Mouse (Mus musculus): ENCODE data around the gene Negr1.
A peak's percentile ranks its signal among the peaks of the same experiment; 100 is the strongest.

The Negr1 gene

GRCm38 (mm10) chr3:156561524-156562423 lies at the start of gene Negr1:
Gene Negr1 (plus strand): TSS chr3:156561794.
- peak; percentile 19 for DNase-seq

GRCm38 (mm10) chr3:156526461-156526933 lies 35.1 kb upstream of the Negr1 start:
- DNase-seq = no peak

- DNase-seq = no peak
Measured at GRCm38 (mm10) chr3:156527231-156527995, 34.2 kb upstream of the Negr1 start.

GRCm38 (mm10) chr3:156559441-156559825 lies 2.2 kb upstream of the Negr1 start:
- no peak for DNase-seq

GRCm38 (mm10) chr3:156559826-156560471 lies 1.6 kb upstream of the Negr1 start:
- no peak for DNase-seq

GRCm38 (mm10) chr3:156560766-156561165 lies 828 bp upstream of the Negr1 start:
- peak; percentile 47 for DNase-seq

GRCm38 (mm10) chr3:156562424-156562785 lies 811 bp downstream of the Negr1 start:
- DNase-seq = no peak

GRCm38 (mm10) chr3:156562796-156563195 lies 1.2 kb downstream of the Negr1 start:
- no peak for DNase-seq

- no peak for DNase-seq
Measured at GRCm38 (mm10) chr3:156563353-156563752, 1.8 kb downstream of the Negr1 start.

- DNase-seq = no peak
Measured at GRCm38 (mm10) chr3:156573465-156573864, 11.9 kb downstream of the Negr1 start.

- no peak for DNase-seq
Measured at GRCm38 (mm10) chr3:156576292-156576691, 14.7 kb downstream of the Negr1 start.

- DNase-seq = no peak
Measured at GRCm38 (mm10) chr3:156590612-156591011, 29.0 kb downstream of the Negr1 start.

- no peak for DNase-seq
Measured at GRCm38 (mm10) chr3:156591125-156591524, 29.5 kb downstream of the Negr1 start.

GRCm38 (mm10) chr3:156606846-156607245 lies 45.3 kb downstream of the Negr1 start:
- no peak for DNase-seq

- no peak for DNase-seq
Measured at GRCm38 (mm10) chr3:156619921-156620320, 58.3 kb downstream of the Negr1 start.

- no peak for DNase-seq
Measured at GRCm38 (mm10) chr3:156628594-156628993, 67.0 kb downstream of the Negr1 start.

- DNase-seq = no peak
Measured at GRCm38 (mm10) chr3:156632942-156633341, 71.3 kb downstream of the Negr1 start.

- no peak for DNase-seq
Measured at GRCm38 (mm10) chr3:156639382-156639781, 77.8 kb downstream of the Negr1 start.

GRCm38 (mm10) chr3:156643710-156644363 lies 82.2 kb downstream of the Negr1 start:
- DNase-seq = peak; percentile 5

- DNase-seq = no peak
Measured at GRCm38 (mm10) chr3:156648378-156648777, 86.8 kb downstream of the Negr1 start.

- no peak for DNase-seq
Measured at GRCm38 (mm10) chr3:156662553-156662952, 101.0 kb downstream of the Negr1 start.

GRCm38 (mm10) chr3:156672560-156672959 lies 111.0 kb downstream of the Negr1 start:
- DNase-seq = no peak
